Mouse (Mus musculus): ENCODE data around the gene Krtcap2.

The Krtcap2 gene

GRCm38 (mm10) chr3:89280606-89281511, 35.1 kb downstream of the Krtcap2 start, which contains the start of gene Efna1:
TSS of gene Efna1 (minus strand) at chr3:89281142.
- DNase-seq (ENCODE audit: low read depth, low spot score): no peak

- no peak for DNase-seq (ENCODE audit: low read depth, low spot score)
These were observed 36.0 kb downstream of the Krtcap2 start for GRCm38 (mm10) chr3:89281579-89282290.

DNA sequence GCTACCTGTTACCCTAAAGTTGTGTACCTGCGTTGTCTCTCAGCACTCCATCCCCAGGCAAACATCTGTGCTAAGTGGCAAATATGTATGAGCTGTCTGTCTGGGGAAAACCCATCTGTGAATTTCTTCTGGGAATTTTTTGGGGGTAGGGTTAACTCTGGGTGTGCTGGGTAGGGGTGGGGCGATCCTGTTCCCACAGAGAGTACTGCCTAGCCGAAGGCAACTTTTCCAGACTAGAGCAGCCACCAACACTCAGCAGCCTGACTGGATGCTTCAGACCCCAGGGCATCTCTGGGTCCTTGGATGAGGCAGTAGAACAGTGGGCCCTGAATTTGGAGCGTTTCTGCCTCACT, 36.5 kb downstream of the Krtcap2 start:
- DNase-seq (ENCODE audit: low read depth, low spot score): no peak

- DNase-seq (ENCODE audit: low read depth, low spot score): no peak
These were observed 38.5 kb downstream of the Krtcap2 start for GRCm38 (mm10) chr3:89284261-89284660.

DNA sequence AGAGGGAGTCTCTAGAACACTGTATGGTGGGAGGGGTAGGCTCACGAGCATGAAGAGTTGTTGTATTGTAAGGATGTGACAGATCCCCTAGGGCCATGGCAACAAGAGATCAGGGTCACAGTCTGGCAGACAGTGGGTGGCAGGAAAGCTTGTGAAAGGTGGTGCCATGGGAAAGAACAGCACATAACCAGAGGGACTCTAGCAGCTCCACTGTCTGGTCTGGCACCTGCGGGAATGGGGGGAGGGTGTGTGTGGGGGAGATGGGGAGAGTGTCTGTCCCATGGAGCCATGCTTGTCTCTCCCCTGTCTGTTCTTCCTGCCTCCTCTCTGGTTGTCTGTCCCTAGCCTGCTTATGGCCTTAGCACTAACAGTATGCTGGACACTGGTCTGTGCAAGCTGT, 39.8 kb downstream of the Krtcap2 start:
- no peak for DNase-seq (ENCODE audit: low read depth, low spot score)

DNA sequence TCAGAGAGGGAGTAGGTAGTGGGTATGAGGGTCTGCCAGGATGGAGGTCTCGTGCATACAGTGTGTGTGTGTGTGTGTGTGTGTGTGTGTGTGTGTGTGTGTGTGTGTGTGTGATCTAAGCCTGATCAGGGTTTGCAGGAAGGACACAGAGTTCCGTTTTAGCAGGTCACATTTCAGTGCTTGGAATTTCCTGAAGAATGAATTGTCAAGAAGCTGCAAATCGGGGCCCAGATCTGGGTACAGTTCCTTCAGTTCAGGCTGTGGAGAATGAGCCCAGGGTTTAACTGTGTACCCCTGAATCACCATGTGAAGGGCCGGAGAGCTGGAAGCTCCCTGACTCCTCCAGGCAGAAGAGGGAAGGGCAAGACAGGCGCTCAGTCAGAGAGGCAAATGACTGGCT, 41.5 kb downstream of the Krtcap2 start:
- DNase-seq (ENCODE audit: low read depth, low spot score): no peak

- DNase-seq (ENCODE audit: low read depth, low spot score): no peak
These were observed 42.8 kb downstream of the Krtcap2 start for GRCm38 (mm10) chr3:89288503-89288928.

- DNase-seq (ENCODE audit: low read depth, low spot score): no peak
These were observed 46.1 kb downstream of the Krtcap2 start for GRCm38 (mm10) chr3:89291874-89292273.

- DNase-seq (ENCODE audit: low read depth, low spot score): no peak
These were observed 46.5 kb downstream of the Krtcap2 start for GRCm38 (mm10) chr3:89292303-89292702.

GRCm38 (mm10) chr3:89293247-89293918, 47.6 kb downstream of the Krtcap2 start:
- DNase-seq (ENCODE audit: low read depth, low spot score): no peak

DNA sequence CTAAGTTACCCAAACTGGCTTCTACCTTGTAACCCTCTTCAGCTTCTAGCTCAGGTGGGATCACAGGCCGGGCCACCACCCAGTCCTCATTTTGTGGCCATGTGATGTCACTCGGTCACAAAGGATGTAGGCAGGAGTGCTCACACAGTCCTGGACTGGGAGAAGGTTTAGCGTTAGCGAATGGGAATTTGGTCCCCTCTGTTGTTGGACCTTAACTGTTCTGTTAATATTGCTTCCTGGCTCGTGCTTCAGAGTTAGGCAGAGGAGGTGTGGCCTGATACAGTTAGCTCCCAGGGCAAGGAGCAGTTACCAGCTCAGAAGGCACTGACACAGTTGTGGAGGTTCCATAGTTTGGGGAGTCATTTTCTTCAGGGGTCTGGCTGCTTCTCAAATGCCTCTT, 48.4 kb downstream of the Krtcap2 start:
- DNase-seq (ENCODE audit: low read depth, low spot score): no peak

DNA sequence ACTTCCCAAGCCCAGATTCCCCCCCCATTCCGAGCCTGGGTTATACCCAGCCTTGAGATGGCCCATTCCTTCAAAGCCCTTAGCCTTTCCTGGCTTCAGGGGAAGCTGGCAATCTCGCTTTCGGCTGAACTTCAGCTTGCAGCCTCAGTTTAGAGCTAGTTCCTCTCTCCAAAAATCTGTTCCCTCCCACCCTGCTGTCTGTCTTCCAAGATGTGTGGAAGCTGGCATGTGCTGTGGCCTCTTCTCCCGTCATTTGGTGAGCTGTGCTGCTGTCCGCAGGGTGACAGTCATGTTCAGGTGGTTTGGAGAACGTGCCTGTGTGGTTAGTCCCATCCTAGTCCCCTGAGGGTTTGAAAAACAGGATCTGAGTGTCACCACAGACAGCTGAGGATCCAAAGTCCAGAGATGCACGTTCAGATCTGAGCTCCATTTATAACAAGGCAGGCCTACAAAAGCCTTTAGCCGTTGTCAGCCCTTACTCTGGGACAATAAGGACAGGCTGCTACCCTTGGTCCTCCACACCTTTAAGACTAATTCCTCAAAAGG, 50.0 kb downstream of the Krtcap2 start:
- no peak for DNase-seq (ENCODE audit: low read depth, low spot score)

DNA sequence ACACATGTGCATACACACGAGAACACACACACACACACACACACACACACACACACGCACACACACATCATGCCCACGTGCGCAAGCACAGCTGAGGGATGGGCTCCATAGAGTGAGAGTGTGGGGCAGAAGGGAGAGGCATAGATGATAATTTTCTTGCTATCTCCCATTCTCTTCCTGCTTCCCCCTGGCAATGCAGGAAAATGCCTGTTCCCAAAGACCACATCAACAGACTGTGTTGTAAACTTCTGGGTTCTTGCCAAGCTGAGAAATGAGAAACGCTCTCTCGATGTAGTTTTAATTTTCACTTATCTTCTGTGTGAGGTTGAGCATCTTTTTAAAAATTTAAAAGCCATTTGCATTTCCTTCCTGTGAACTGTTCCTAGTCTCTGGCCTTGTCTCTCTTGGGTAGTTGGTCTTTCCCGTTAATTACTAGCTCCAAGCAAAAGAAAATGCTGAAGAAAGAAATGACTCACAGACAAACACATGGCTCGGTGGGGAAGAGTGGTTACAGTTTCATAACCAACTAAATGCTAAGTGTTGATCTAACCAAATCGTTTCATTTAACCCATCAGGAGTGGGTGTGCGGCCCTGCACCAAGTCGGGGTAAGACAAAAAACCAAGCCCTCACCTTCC, 51.1 kb downstream of the Krtcap2 start:
- no peak for DNase-seq (ENCODE audit: low read depth, low spot score)

DNA sequence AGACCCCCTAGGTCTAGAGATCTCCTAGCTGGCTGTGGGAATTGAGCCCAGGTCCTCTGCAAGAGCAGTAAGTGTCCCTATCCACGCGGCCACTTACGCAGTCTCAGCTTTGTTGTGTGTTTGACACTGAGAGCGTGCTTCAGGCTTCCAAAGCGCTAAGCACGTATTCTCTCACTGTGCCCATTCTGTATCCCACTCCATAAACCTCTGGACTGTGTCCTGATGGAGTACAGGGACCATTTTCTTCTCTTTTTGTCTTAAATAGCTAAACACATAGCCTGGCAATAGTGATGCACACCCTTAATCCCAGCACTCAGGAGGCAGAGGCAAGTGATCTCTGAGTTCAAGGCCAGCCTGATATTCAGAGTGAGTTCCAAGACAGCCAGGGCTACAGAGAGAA, 53.1 kb downstream of the Krtcap2 start:
- DNase-seq (ENCODE audit: low read depth, low spot score): no peak

- no peak for DNase-seq (ENCODE audit: low read depth, low spot score)
These were observed 53.7 kb downstream of the Krtcap2 start for GRCm38 (mm10) chr3:89299499-89299898.

Measured in telencephalon, adult 2 months (tissue).